15 mouse cellular contexts compared by ENCODE assay signal in genomic region chr12:111036198-111036775, GRCm38 (mm10). TPM values are rescaled to one million over a fixed set of nuclear protein-coding genes. Genes with fewer than 3 reads are reported as not detected.
DNase-seq lines count a peak whose midpoint lies in the region; ATAC-seq and TF ChIP-seq lines count a peak whose summit lies in the region.
"Had no signal": no experiment of that assay in that cellular context is flagged by ENCODE, and none has a peak within 500 bp of the region (broad histone marks: within the 10 kb centered on the region; RNA-seq: fewer than 3 reads in every experiment).

No protein-coding gene starts in this region.

- peaks cover 33% of the 10 kb centered on the region for H3K4me1 ChIP-seq in liver, embryonic 11.5 days (replicated peaks; ENCODE audit: control insufficient read depth, insufficient read depth, low read length)
- peaks cover 18 to 39% of the 10 kb centered on the region in 2 experiments for H3K4me1 ChIP-seq in CH12.LX (ENCODE audit: control insufficient read depth in 1 of 2, insufficient read depth in 2 of 2)
- peaks cover 32% of the 10 kb centered on the region for H3K4me1 ChIP-seq in bone marrow macrophage, adult 2 months (ENCODE audit: control insufficient read depth, insufficient read depth, low read length)

- in situ Hi-C loops in CH12.LX (cut with MboI; ENCODE audit: low pct_ligation_motif_present, low pct_unique_long_range_greater_than_20kb, low sequenced_read_pairs) = no loop called here

- dilution Hi-C loops in CH12.LX (cut with MboI; ENCODE audit: extremely low pct_ligation_motif_present, extremely low pct_unique_long_range_greater_than_20kb, low sequenced_read_pairs) = no loop called here

- no peaks in the 10 kb centered on the region for H3K27me3 ChIP-seq in liver, embryonic 11.5 days (replicated peaks; ENCODE audit: control insufficient read depth, insufficient read depth, low read length)
- no peaks in the 10 kb centered on the region for H3K27me3 ChIP-seq in CH12.LX (replicated peaks)
- H3K27me3 ChIP-seq: embryonic facial prominence, embryonic 12.5 days; heart, embryonic 13.5 days; stomach, embryonic 15.5 days had no signal

- peak overlapping the region; percentile 30; the same call in 1 of the 2 replicates for H3K27ac ChIP-seq in liver, embryonic 11.5 days (ENCODE audit: low read depth, low read length)
- no peak overlapping the region for H3K27ac ChIP-seq in CH12.LX (ENCODE audit: insufficient read depth, low read depth)
- peak overlapping the region; percentile 48 for H3K27ac ChIP-seq in bone marrow macrophage, adult 2 months (ENCODE audit: insufficient read depth, low read depth, low read length)
- H3K27ac ChIP-seq: embryonic facial prominence, embryonic 12.5 days; heart, embryonic 13.5 days; kidney, postnatal 0 days; stomach, embryonic 15.5 days had no signal

- no peak for TF ChIP-seq POLR2A in CH12.LX (IDR thresholded peaks at IDR 0.05; ENCODE audit: low read depth, low read length)
- TF ChIP-seq POLR2A in bone marrow macrophage, adult 2 months (IDR thresholded peaks at IDR 0.05; ENCODE audit: borderline replicate concordance, low read depth, low read length) = no peak

- peak in 1 of 2 experiments; percentile 23; a peak in 2 of 4 replicates for TF ChIP-seq CTCF in CH12.LX (conservative IDR thresholded peaks at IDR 0.05 in 1 of 2, IDR thresholded peaks at IDR 0.05 in 1 of 2; ENCODE audit: low read depth in 2 of 2, low read length in 2 of 2)
- no peak for TF ChIP-seq CTCF in bone marrow macrophage, adult 2 months (IDR thresholded peaks at IDR 0.05; ENCODE audit: low read depth, low read length)

- H3K36me3 ChIP-seq in liver, embryonic 11.5 days (ENCODE audit: control insufficient read depth, insufficient read depth, low read length) = no peaks in the 10 kb centered on the region
- H3K36me3 ChIP-seq in CH12.LX (replicated peaks in 1 of 2; ENCODE audit: control insufficient read depth in 1 of 2, insufficient read depth in 1 of 2, low read length in 1 of 2) = no peaks in the 10 kb centered on the region
- H3K36me3 ChIP-seq: embryonic facial prominence, embryonic 12.5 days; heart, embryonic 13.5 days; stomach, embryonic 15.5 days had no signal

- no peak overlapping the region for H3K4me2 ChIP-seq in liver, embryonic 11.5 days
- H3K4me2 ChIP-seq in CH12.LX (ENCODE audit: insufficient read depth, low read depth, poor library complexity, severe bottlenecking) = no peak overlapping the region
- H3K4me2 ChIP-seq: embryonic facial prominence, embryonic 12.5 days; stomach, embryonic 15.5 days had no signal

- no peak for DNase-seq in liver, embryonic 11.5 days (ENCODE audit: low spot score)
- no peak for DNase-seq in liver
- DNase-seq in CH12.LX (ENCODE audit: extremely low read depth) = peak; percentile 26
- DNase-seq in naive thymus-derived CD4-positive, alpha-beta T cell, adult 2 months (ENCODE audit: low read depth) = peak; percentile 60
- no peak for DNase-seq in left cerebral cortex, postnatal 14 days (ENCODE audit: low spot score in 2 of 2)
- no peak for DNase-seq in testis, postnatal 10 days (ENCODE audit: low spot score)
- DNase-seq: cerebellum, adult 18-20 months; gastrocnemius, postnatal 25 days; lung, adult 2 months; thymus, postnatal 25 days had no signal

- no peaks in the 10 kb centered on the region for H3K9me3 ChIP-seq in liver, embryonic 11.5 days (ENCODE audit: control insufficient read depth, low read length)
- no peaks in the 10 kb centered on the region for H3K9me3 ChIP-seq in CH12.LX (replicated peaks; ENCODE audit: low read length)
- H3K9me3 ChIP-seq: embryonic facial prominence, embryonic 12.5 days; heart, embryonic 13.5 days; stomach, embryonic 15.5 days had no signal

- H3K4me3 ChIP-seq in liver, embryonic 11.5 days (ENCODE audit: low read depth, low read length) = no peak overlapping the region
- no peak overlapping the region for H3K4me3 ChIP-seq in CH12.LX (replicated peaks in 1 of 3; ENCODE audit: low read depth in 2 of 3, low read length in 2 of 3, poor library complexity in 1 of 3)
- H3K4me3 ChIP-seq in bone marrow macrophage, adult 2 months (ENCODE audit: insufficient read depth, low read length) = no peak overlapping the region
- H3K4me3 ChIP-seq: embryonic facial prominence, embryonic 12.5 days; heart, embryonic 13.5 days; stomach, embryonic 15.5 days had no signal

- no peak overlapping the region for H3K9ac ChIP-seq in liver, embryonic 11.5 days (ENCODE audit: low read depth, low read length)
- H3K9ac ChIP-seq in CH12.LX (ENCODE audit: insufficient read depth, low read depth) = no peak overlapping the region
- H3K9ac ChIP-seq: embryonic facial prominence, embryonic 12.5 days; heart, embryonic 13.5 days; stomach, embryonic 15.5 days had no signal

- TF ChIP-seq RAD21 in CH12.LX (IDR thresholded peaks at IDR 0.05; ENCODE audit: low read depth, low read length) = no peak

- no peak for TF ChIP-seq EP300 in CH12.LX (IDR thresholded peaks at IDR 0.05; ENCODE audit: low read length)

- peaks cover 17% of the 10 kb centered on the region for H3K79me2 ChIP-seq in CH12.LX (replicated peaks; ENCODE audit: control insufficient read depth, extremely low read depth, insufficient read depth, poor library complexity, severe bottlenecking)

- no peak for ATAC-seq in liver, embryonic 11.5 days (replicated peaks; ENCODE audit: low FRiP score)

- intact Hi-C loops in left cerebral cortex, postnatal 14 days (cut with DNase I) = loop anchor here (5.0 kb wide), 1 partner anchor 44 kb away; no protein-coding TSS in a partner anchor

TF ChIP-seq in CH12.LX, 34 proteins besides CTCF, POLR2A, EP300 and RAD21:
- TF ChIP-seq ZNF384 (IDR thresholded peaks at IDR 0.05; ENCODE audit: low read depth, low read length) = 0 out of 2 replicates have a peak, but pooled peaks have one; percentile 20
- no peak for TF ChIP-seq UBTF (IDR thresholded peaks at IDR 0.05; ENCODE audit: low read depth, low read length)
- TF ChIP-seq ZC3H11A (IDR thresholded peaks at IDR 0.05; ENCODE audit: low read depth, low read length) = no peak
- TF ChIP-seq USF1 (IDR thresholded peaks at IDR 0.05; ENCODE audit: low read depth, low read length) = no peak
- TF ChIP-seq BHLHE40 (IDR thresholded peaks at IDR 0.05; ENCODE audit: low read depth, low read length) = no peak
TF ChIP-seq in CH12.LX: peak in this region for 1.

RNA-seq across cellular contexts. Expression of gene Rcor1, which starts 2.9 kb away (rescaled TPM):
- 17.4 and 18.2 TPM in 2 replicates for polyA plus RNA-seq in liver, embryonic 11.5 days (2014; fragmentation: Nextera tagmentation; extraction: Ambion mirVana)
- total RNA-seq in CH12.LX (2012; rRNA removed) (6.1 and 6.5 TPM in 2 replicates), CH12.LX (2014; rRNA removed) (8.3 and 8.5 TPM in 2 replicates)
- 15.0 and 16.1 TPM in 2 replicates for polyA plus RNA-seq in CH12.LX (2012; ENCODE audit: insufficient read length, low read depth)
- 26.2 and 33.8 TPM in 2 replicates for polyA plus RNA-seq in bone marrow macrophage, adult 2 months (2012; ENCODE audit: insufficient read depth, insufficient read length, missing spikeins)
- total RNA-seq in left cerebral cortex, postnatal 14 days (2021) = 10 to 100 TPM; 17.9 to 18.8 TPM

RNA-seq across cellular contexts. Expression of gene Ankrd9, which starts 57.4 kb away (rescaled TPM):
- polyA plus RNA-seq in liver, embryonic 11.5 days (2014; fragmentation: Nextera tagmentation; extraction: Ambion mirVana) = 32.9 and 33.3 TPM in 2 replicates
- total RNA-seq in CH12.LX (2012; rRNA removed) = 4.7 and 5.2 TPM in 2 replicates
- total RNA-seq in CH12.LX (2014; rRNA removed) = 2.1 and 2.5 TPM in 2 replicates
- 1.5 and 2.4 TPM in 2 replicates for polyA plus RNA-seq in CH12.LX (2012; ENCODE audit: insufficient read length, low read depth)
- 2.2 and 2.3 TPM in 2 replicates for polyA plus RNA-seq in bone marrow macrophage, adult 2 months (2012; ENCODE audit: insufficient read depth, insufficient read length, missing spikeins)
- total RNA-seq in left cerebral cortex, postnatal 14 days (2021) = 10 to 100 TPM; 12.2 to 14.5 TPM

Comparison
In these comparisons a context has a peak if more than half of its experiments do, and no peak if none do; other contexts are left out.
1. DNase-seq: peak in CH12.LX (single experiment) and naive thymus-derived CD4-positive, alpha-beta T cell, adult 2 months (single experiment); none in liver, embryonic 11.5 days (single experiment), liver (single experiment), left cerebral cortex, postnatal 14 days (0 of 2) and testis, postnatal 10 days (single experiment).